Mouse (Mus musculus) intestine, postnatal 0 days (tissue): Measurements from ENCODE around the gene Rab37. TPM values are rescaled to one million over a fixed set of nuclear protein-coding genes. Genes with fewer than 3 reads are reported as not detected.

Experiments used
- ATAC-seq: fragments of 200-750 bp; cut with Nextera tagmentation; 2 replicates; pipeline ENCODE4 v1.8.0; 2017; ENCODE audit warnings: mild to moderate bottlenecking, moderate TSS enrichment, moderate library complexity
- H3K27ac ChIP-seq: fragments of 300-500 bp; sonication (generic); 2 replicates; pipeline ENCODE4 v1.5.1; 2014; ENCODE audit warnings: mild to moderate bottlenecking, low read depth, low read length, moderate library complexity
- H3K27me3 ChIP-seq: fragments of 300-500 bp; sonication (generic); replicated peaks from 2 replicates; pipeline ENCODE4 v1.6.1; 2014; ENCODE audit warnings: low read length, mixed read lengths; ENCODE audit not compliant: control insufficient read depth, insufficient read depth
- H3K36me3 ChIP-seq: fragments of 300-500 bp; sonication (generic); 2 replicates; pipeline ENCODE4 v1.6.1; 2014; ENCODE audit warnings: mild to moderate bottlenecking, moderate library complexity; ENCODE audit not compliant: control insufficient read depth, insufficient read depth
- H3K4me1 ChIP-seq: fragments of 300-500 bp; sonication (generic); replicated peaks from 2 replicates; pipeline ENCODE4 v1.6.1; 2014; ENCODE audit warnings: antibody characterized with exemption, low read length, mixed read lengths; ENCODE audit not compliant: control insufficient read depth, insufficient read depth
- H3K4me2 ChIP-seq: fragments of 300-500 bp; sonication (generic); replicated peaks from 2 replicates; pipeline ENCODE4 v1.6.1; 2014; ENCODE audit warnings: low read depth, mild to moderate bottlenecking, moderate library complexity
- H3K4me3 ChIP-seq: fragments of 300-500 bp; sonication (generic); 2 replicates; pipeline ENCODE4 v1.5.1; 2014; ENCODE audit warnings: low read depth, low read length
- H3K9ac ChIP-seq: fragments of 300-500 bp; sonication (generic); 2 replicates; pipeline ENCODE4 v1.6.1; 2014; ENCODE audit warnings: mild to moderate bottlenecking, low read depth, low read length
- H3K9me3 ChIP-seq: fragments of 300-500 bp; sonication (generic); 2 replicates; pipeline ENCODE4 v1.6.1; 2016; ENCODE audit warnings: mixed run types; ENCODE audit not compliant: control insufficient read depth
- CTCF ChIP-seq: sonication (generic); IDR thresholded peaks from 2 replicates; pipeline ENCODE4 v1.5.1; 2016; ENCODE audit warnings: low read depth, mild to moderate bottlenecking, control low read depth, antibody characterized with exemption, moderate library complexity
- WGBS: fragments of 180-500 bp; shearing (Covaris S2); extraction: QIAGEN DNeasy Blood & Tissue Kit; methylation state at CpG from one replicate; pipeline ENCODE4 v1.1.7; 2014; 5-methylcytosine and 5-hydroxymethylcytosine counted together
- polyA plus RNA-seq: library from polyadenylated mRNA; unstranded; fragments of >200 nt; fragmentation: Nextera tagmentation; extraction: Ambion mirVana; gene quantifications from 2 replicates; pipeline ENCODE4 v1.2.1, GENCODE M21; 2015

Gene Rab37
- 3.7 and 3.9 TPM in 2 replicates for polyA plus RNA-seq

DNA sequence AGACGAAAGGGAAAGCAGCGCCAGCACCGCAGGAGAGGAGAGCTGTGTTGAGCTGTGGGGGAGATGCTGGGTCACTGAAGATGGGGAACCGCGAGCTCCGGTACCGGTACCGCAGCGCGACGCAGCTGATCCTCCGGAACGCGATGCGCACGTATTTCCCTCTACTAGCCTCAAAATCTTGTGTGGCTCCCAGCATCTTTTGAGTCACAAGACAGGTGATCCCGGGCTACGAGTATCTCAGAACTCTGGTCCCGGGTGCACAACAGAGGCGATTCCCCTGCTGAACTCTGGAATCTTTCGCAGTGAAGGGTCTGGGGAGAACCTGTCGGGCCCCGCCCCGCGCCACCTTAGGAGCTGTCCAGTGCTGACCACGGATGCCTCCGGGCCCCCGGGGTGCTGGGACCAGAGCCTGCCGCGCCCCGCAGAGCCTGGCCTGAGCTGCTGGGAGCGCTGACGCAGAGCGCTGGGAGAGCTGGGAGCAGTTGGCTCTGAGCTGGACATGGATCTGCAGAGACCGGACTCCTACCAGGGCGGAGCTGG is at the start of gene Rab37:
TSS of gene Rab37 (plus strand) at position 70 of the 540 bp plus-strand sequence.
- Histone ChIP-seq H3K36me3 (no peaks in the 10 kb centered on the region), H3K4me1 (no peaks in the 10 kb centered on the region), H3K27ac (no peak within 1 kb of the TSS), H3K4me3 (no peak within 1 kb of the TSS), H3K4me2 (peak within 1 kb of the TSS; percentile 6), H3K9me3 (no peaks in the 10 kb centered on the region), H3K27me3 (peaks cover 19% of the 10 kb centered on the region; the same call in 1 of the 2 replicates), H3K9ac (no peak within 1 kb of the TSS)
- 0 out of 2 replicates have a peak, but pooled peaks have one; percentile 38 for ATAC-seq
- no peak for TF ChIP-seq CTCF
- WGBS: 5% methylated on average over 36 of the region's 36 CpGs

DNA sequence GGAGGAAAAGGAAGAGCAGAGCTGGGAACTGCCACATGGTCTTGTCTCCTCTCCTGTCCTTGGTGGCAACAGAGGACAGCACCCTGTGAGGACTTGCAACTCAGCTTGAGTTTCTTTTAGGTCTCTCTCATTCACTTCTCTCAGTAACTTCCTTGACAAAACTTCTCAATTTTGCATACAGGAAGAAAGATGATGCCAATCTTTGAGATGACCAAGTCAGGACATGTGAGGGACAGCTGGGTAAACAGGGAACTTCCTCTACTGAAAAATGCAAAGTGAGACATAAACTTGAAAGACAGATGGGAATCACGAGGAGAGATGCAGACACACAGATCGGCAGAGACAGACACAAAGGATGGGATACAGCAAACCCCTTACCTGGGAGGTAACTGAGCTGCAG is 43.0 kb upstream of the Rab37 start, which contains the start of gene Cd300ld3:
TSS of gene Cd300ld3 (minus strand) at position 151 of the 400 bp plus-strand sequence.
- no peak for ATAC-seq
- Histone ChIP-seq H3K27me3 (no peaks in the 10 kb centered on the region), H3K4me3 (no peak within 1 kb of the TSS), H3K4me2 (no peak within 1 kb of the TSS), H3K4me1 (no peaks in the 10 kb centered on the region), H3K9ac (no peak within 1 kb of the TSS), H3K27ac (no peak within 1 kb of the TSS), H3K9me3 (no peaks in the 10 kb centered on the region), H3K36me3 (no peaks in the 10 kb centered on the region)
- 67% methylated on average over 2 of the region's 2 CpGs for WGBS
- no peak for TF ChIP-seq CTCF

DNA sequence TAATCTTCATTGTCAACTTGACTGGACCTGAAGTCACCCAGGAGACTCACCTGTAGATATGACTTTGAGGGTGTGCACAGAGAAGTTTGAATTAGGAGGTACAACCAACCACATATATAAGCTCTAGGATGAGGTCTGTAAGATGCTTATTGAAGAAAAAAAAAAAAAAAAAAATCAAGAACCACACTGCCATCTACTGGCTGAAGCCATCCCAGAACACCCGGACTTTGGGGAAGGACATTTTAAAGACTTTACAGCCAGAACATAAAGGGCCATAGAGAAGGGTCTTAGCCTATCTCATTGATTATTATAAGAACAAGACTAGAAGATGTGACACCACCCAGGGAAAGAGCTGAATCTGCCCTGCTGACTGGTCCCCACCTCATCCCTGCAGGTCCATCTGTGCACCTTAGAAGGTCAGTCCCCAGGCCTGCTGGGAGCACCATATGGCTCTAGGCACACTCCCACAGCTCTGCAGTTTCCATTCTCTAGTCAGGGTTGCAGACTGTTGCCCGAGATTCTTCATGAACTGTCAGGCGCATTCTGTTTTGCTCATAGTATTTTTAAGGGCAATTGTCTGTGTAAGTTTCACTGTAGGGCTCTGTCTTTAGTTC is 41.8 kb upstream of the Rab37 start:
- 48% methylated on average over 3 of the region's 3 CpGs for WGBS
- no peak for ATAC-seq

DNA sequence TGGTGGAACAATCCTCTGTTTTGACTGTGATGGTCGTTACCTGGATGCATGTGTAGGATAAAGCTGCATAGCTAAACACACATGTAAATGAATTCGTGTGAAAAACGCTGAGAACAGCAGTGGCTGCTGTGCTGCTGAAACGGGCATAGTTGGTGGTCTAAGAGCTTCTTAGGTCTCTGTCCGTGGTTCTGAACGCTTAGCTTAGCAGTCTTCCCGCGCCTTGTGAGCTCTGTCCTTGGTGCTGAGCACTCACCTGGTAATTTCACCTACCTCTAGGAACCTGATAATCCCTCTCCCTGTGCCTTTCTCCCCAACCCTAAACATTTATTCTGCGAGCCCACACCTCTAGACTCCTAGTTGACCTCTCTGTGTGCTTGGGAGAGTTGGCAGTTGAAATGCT is 39.0 kb upstream of the Rab37 start:
- no peak overlapping the region for H3K27ac ChIP-seq
- no peaks in the 10 kb centered on the region for H3K9me3 ChIP-seq
- no peak overlapping the region for H3K9ac ChIP-seq
- under 1% methylated on average over 9 of the region's 9 CpGs for WGBS
- H3K4me1 ChIP-seq: no peaks in the 10 kb centered on the region
- H3K36me3 ChIP-seq: no peaks in the 10 kb centered on the region
- H3K27me3 ChIP-seq: no peaks in the 10 kb centered on the region
- no peak for ATAC-seq
- TF ChIP-seq CTCF: no peak
- no peak overlapping the region for H3K4me2 ChIP-seq
- H3K4me3 ChIP-seq: no peak overlapping the region

More for the DNA sequence above, 41.8 kb upstream of the Rab37 start:
- Histone ChIP-seq H3K4me1 (no peaks in the 10 kb centered on the region), H3K9ac (no peak overlapping the region), H3K36me3 (no peaks in the 10 kb centered on the region), H3K27me3 (no peaks in the 10 kb centered on the region), H3K4me2 (no peak overlapping the region), H3K27ac (no peak overlapping the region), H3K4me3 (no peak overlapping the region), H3K9me3 (no peaks in the 10 kb centered on the region)
- TF ChIP-seq CTCF: peak; percentile 45

DNA sequence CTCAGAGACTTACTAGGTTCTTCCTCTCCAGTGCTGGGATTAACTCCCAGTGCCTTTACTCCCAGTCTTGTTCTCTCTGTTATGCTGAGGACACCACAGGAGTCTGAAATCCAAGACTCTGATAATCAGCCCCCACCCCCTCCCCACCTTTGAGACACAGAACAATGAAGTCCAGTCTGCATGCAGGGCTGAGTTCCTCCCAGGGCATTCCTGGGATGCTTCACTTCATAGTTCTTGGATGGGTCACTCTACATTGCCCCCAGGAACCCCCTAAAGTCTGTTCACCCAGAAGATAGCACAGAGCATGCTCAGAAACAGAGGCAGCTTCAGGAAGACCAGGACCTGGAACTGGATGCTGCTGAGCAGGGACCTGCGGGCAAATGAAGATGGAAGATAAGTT is 38.2 kb upstream of the Rab37 start:
- Histone ChIP-seq H3K36me3 (no peaks in the 10 kb centered on the region), H3K27me3 (no peaks in the 10 kb centered on the region), H3K9ac (no peak overlapping the region), H3K9me3 (no peaks in the 10 kb centered on the region), H3K4me3 (no peak overlapping the region), H3K27ac (no peak overlapping the region), H3K4me1 (no peaks in the 10 kb centered on the region), H3K4me2 (no peak overlapping the region)
- WGBS: 84% methylated on average over 1 of the region's 1 CpGs
- no peak for ATAC-seq
- no peak for TF ChIP-seq CTCF

DNA sequence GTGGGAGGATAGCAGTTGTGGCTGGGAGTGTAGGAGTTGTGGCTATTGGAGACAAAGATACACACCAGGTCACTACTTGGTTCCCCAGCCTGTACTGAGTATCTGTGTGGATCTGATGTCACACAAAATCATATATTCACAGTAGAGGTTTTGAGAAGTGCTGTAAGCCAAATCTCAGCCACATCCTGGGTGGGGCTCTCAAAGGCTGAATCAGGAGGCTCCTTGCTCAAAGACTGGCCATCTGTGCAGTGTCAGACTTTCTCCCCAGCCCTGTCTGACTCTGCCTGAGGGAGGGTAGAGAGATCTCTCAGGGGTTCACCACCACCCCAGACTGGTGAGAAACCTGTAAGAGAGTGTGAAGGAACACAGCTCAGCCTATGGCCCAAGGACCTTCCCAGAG is 36.7 kb upstream of the Rab37 start:
- Histone ChIP-seq H3K4me2 (no peak overlapping the region), H3K4me1 (no peaks in the 10 kb centered on the region), H3K9me3 (no peaks in the 10 kb centered on the region), H3K27me3 (no peaks in the 10 kb centered on the region), H3K4me3 (no peak overlapping the region), H3K36me3 (no peaks in the 10 kb centered on the region), H3K9ac (no peak overlapping the region), H3K27ac (no peak overlapping the region)
- no peak for TF ChIP-seq CTCF
- ATAC-seq: no peak
